Mouse (Mus musculus) layer of hippocampus, adult 9-10 months (tissue): ENCODE results near the gene Pdlim4.

ENCODE experiments used
- DNase-seq: peaks from one replicate; pipeline ENCODE4 v3.0.0; 2022; ENCODE audit warnings: low spot score

Pdlim4 gene

DNA sequence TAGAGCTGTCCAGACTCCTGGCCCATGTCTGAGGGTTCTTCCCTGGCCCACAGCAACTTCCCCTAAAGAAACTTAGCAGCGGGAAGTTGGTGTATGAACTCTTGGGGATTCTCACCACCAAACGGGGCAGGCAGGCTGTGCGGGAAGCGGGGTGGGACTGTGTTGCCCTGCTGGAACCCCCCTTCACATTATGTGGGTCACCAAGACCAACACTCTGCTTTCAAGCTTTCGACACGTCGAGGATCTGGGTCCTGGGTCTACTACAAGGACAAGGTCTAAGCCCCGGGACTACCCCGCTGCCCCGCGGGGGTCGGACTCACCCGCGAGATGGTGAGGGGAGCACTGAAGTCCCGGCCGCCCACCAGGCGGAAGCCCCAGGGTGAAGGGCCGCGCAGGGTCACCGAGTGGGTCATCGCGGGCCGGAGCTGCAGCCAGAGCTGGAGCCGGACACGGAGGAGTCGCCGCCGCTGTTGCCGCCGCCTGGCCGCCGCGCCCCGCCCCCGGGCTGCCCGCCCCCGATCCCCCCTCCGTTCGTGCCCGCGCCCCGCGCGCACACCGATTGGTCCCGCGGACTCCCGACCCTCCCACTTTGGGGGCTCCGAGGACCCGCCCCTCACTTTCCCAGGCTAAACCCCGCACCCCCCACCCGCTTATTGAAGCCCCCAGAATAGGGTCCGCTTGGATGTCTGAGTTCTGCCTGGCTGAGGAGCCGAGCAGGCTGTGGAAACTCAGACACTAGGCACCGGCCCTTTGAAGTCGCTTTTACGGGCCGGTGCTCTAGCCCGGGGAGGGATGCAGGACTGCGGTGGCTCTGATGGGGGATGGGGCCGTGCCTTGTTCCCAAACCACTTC is at the start of gene Pdlim4:
Gene Pdlim4 (minus strand): TSS at position 495 of the 852 bp plus-strand sequence.
- no peak for DNase-seq

DNA sequence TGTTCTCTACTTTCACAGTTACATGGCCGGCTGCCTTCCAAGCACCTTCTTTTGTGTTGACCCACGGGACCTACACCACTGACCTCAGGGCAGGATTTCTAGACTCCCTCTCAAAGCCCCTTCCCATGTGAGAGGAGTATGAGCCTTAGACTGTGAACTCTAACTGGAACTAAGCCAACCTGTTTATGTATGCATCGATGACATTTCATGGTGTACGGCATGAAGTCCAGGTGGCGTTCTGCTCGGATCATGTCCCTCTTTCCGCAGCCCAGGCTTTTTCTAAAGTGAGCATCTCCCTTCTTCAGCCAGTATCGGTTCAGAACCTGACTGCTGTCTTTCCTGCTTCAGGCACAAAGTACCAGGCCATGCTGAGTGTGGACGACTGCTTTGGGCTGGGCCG is 48.3 kb upstream of the Pdlim4 start:
- no peak for DNase-seq

DNA sequence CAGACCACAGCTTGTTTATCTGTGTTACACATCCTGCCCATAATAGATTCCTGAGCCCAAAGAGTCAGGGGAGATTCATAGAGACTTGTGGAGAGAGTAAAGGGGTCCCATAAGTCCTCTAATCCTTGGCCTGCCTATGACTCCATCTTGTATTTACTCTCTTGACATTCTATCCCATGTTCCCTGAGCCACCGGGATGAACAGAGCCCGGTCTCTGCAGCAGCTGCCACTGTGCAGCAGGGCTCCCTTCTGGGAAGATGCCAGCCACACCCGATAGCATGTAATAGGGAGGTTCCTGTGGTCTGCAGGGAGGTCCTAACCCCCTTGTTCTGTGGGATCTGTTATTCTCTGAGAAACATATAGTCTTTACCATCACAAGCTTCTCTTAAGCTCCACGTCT is 47.6 kb upstream of the Pdlim4 start:
- no peak for DNase-seq

DNA sequence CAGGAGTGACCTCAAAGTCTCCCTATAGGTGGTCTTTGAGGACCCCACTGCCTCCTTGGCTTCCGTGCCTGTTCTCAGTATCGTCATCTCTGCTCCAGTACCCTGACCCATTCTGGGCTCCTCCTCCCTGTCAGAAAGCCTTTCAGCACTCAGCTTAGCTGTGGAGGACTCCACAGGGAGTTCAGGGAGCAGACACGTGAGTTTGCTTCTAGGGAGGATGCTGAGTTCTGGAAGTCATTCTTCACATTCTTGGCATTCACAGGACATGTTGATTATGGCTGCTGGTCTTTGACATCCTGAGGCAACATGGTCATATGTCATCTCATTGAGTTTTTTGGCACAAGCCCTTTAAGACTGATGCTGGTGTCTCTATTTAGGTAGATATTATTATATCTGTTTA is 47.1 kb upstream of the Pdlim4 start:
- DNase-seq: no peak

DNA sequence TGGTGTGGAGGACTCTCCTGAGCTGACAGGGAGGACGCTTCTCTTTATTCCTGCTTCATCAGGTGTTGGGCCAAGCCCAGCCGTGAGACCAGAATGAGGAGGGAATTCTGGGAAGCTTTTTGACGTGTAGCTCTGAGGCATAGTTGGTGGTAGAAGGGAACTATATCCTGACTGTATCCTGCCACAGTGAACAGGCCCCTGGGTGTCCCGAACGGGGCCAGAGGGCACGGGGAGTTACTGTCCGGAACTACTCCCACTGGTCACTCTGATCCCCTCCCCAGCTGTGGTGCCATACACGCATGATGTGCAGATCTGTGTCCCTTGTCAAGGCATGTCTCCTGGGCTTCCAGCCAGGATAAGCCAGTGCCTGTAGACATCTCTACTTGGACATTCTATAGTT is 46.5 kb upstream of the Pdlim4 start:
- no peak for DNase-seq

DNA sequence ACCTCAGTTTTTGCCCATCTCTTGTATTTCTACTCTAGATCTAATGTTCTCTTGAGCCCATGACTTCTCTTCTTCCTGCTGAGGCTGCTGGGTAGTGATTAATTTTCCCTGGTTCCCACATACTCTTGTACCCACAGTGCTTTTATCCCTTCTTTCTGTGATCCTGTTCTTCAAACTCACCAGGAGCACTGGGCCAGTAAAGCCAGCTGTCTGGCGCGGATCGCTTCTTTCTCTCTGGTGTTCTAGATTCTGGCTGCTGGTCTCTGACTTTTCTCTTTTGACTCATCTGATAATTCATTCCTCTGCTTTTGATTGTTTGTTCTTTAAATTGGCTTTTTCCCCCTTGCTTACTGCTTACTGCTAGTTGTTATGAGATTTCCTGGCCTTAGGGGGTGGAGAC is 45.9 kb upstream of the Pdlim4 start:
- no peak for DNase-seq

DNA sequence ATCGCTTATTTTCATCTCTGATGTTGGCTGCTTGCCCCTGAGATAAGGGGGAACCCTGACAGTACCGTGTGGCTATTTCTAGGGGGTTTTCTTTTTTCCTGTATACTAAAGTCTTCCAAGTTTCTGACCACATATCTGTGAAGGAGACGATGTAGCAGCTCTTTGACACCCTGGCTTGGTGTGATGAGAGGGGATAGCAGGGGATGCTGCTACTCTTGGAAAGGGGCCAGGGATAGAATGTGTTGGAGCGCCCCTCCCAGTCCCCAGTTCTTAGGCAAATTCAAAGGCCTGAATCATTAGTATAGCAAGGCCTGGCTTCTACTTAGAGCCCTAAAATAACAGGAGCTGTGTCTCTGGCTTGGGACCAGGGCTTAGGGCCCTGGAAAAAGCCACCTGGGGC is 44.5 kb upstream of the Pdlim4 start:
- no peak for DNase-seq

DNA sequence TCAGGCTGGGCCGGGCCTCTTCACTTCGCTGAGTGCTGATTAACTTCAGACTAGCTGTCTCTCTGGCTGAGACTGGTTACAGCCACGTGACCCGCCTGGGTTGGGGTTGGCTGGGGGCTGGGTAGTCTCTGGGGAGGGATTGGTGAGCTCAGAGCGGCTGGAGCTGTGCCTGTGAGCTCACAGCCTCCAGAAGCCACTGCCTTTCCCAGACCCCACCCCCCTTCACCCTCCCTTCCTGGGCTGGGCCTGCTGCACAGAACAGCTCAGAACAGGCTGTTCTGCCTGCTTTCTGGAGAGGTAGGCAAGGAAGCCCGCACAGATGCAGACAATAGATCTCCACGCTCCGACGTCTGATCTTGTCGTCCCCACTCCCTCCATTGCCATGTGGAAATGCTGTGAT is 44.1 kb upstream of the Pdlim4 start:
- peak; percentile 67 for DNase-seq

DNA sequence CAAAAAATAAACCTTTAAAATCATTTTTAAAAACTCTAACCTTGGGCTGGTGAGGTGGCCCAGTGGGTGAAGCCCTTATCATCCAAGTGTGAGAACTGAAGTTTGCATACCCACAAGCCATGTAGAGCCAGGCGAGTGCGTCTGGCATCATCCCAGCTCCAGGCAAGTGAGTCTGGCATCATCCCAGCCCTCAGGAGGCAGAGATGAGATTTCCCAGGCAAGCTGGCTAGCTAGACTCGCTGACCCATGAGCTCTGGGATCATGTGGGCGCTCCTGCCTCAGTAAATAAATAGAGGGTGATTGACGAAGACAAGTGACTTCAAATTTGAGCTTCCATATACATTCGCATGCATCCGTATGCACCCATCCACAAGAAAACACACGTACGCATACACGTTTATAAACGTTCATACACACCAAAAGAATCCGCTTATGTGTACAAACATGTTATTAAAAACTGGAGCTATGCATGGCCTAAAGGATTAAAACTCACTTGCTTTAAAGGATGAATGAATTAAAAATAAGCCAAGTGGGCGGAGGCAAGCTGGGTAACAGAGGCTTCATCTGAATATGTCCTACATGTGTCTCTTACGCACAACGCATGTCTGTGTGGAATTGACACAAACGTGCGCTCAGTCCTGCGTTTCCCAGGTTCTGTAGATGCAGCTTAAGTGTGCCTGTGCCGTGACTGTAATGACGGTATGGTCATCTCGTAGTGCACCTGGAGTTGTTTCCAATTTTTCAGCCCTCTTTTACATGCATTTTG is 43.3 kb upstream of the Pdlim4 start:
- DNase-seq: no peak

DNA sequence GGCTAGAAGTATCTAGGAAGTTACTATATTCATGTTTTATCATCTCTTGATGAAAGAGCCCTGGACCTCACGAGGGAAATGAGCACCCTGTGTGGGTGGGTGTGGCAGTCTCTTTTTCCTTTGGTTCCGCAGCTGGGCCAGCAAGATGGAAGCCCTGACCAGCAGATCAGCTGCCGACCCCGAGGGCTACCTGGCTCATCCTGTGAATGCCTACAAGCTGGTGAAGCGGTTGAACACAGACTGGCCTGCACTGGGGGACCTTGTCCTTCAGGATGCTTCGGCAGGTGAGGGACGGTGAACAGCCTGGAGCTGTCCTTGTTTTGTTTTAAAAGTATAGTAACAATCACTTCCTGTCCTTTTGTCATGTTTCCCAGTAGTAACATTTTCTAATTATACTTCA is 42.5 kb upstream of the Pdlim4 start:
- no peak for DNase-seq

DNA sequence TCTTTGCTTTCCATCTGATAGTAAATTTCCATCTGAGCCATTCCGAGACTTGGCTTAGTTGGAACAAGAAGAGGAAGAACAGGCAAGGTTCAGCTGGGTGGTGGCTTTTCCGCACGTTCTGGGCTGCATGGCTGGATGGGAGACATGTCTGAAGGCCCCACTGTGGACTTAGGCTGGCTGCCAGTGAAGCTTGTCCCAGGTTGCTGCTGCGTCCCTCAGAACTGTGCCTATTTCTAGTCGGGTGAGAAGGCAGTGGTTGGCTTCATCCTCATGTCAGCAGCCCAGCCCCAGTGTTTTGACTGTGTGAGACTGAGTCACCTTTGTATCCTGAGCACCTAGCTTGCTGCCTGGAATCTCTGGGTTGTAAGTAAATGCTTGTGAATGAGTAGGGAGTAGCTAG is 40.1 kb upstream of the Pdlim4 start:
- DNase-seq: no peak

DNA sequence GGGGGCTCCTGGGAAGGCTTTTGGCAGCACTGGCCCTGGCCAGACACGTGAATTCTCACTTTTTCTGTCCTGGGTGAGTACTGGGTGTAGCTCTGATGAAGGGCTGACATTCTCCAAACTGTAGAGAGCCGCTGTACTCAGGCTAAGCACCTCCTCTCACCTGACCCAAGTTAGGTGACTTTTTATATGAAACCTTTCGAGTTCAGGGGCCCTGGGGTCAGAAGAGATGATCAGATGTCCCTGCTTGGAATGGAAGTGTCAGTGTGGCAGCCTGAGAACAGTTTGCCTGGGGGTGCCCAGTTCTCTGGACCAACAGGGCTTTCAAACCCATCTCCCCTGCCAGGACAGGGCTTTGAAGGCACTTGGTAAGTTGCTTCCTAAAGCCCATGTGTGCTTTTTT is 39.3 kb upstream of the Pdlim4 start:
- no peak for DNase-seq

DNA sequence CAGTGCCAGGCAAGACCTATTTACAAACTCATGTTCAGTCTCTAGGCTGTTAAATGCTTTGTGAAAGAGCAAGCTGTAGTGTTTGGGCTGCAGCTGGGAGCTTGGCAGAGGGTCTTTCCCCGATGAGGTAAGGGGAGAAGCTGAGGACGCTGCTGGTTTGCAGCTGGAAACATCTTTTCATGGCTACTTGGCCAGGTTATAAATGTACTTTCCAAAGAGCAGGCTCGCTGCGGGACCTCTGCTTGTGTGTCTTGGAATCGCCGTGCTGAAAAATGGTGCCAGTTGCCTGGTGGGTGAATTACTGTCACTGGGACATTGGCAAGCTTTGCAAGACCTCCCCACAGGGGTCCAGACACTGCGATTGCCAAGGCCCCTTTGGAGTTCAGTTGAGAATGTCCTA is 38.4 kb upstream of the Pdlim4 start:
- no peak for DNase-seq

DNA sequence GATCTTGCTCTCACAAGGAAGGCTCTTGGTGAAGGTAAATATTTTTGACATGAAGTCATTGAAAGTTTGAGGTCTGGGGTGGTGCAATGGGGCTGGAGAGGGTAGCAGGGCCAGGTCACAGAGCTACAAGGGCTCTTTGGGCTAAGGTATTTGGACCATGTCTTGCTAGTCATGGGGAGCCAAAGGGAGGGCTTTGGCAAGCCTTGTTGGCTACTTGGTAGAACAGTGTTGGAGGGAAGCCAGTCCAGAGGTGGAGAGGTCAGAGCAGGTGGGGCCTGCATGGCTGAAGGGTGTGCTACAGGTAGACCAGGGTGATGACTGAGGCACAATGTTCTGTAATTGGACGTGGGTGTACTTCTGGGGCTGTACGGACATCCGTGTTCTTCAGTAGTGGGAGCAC is 37.9 kb upstream of the Pdlim4 start:
- DNase-seq: no peak

DNA sequence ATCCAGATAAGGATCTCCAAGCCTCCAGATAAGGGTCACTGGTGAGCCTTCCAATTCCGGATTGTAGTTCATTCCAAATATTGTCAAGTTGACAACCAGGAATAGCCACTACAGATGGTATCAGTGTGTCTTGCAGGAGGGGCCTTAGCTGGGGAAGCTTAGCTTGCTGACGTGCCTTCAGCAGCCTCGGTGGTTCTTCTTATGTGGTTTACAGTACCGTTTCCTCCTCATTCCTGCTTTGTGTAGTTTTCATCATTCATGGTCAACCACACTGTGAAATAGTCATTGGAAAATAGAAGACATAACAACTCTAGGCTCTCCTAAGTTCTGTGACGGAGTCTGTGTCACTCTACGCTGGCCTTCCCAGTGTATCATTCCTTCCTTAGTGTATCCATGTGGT is 36.2 kb upstream of the Pdlim4 start:
- no peak for DNase-seq

DNA sequence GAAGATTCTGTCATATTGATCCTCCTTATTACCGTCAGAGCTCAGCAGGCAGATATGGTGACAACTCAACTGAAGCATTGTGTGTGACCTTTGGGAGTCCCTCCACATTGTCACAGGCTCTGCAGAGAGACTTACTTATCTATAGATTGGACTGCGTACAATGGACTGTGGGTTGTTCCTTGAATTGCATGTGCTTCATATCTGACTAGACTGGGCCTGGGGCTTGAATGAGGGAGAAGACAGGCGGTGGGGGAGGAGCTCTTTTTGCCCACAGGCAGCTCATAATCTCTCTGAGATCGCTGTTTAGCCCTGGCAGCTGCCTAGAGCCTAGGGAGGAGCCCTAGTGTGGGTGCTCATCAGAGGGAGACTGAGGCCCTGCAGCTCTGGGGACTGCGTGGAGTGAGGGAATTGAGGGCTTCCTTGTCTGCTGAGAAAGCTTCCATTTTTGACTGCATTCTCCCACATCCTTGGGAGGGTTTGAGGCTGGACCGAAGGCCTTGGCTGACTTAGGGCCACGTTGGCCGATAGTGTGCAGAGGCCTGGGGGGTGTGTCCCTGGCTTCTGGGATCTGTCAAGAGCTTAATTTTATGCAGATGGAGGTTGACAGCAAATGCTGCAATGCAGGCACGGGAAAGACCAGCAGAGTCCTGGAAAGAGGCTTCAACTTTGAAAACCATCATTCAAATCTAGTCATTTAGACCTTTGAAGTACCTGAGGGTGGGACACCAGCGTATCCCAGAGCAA is 34.1 kb upstream of the Pdlim4 start:
- DNase-seq: no peak

DNA sequence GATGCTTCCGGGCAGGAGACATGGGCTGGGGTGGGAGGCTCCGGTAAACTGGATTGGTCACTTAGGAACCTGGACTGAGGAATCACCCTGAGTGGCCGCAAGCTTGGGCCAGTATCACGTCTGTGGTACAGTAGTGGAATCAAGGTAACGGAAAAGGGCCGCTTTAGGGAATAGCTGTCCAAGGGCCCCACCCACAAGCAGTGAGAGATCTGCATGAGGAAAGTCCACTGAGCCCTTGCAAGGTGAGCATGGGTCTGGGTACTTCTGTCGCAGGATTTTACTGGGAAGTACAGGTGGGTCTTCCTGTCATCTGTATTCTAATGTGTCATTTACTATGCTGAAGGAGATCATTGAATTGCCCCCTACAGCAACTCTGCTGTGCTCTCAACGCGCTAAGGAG is 32.9 kb upstream of the Pdlim4 start:
- DNase-seq: no peak

DNA sequence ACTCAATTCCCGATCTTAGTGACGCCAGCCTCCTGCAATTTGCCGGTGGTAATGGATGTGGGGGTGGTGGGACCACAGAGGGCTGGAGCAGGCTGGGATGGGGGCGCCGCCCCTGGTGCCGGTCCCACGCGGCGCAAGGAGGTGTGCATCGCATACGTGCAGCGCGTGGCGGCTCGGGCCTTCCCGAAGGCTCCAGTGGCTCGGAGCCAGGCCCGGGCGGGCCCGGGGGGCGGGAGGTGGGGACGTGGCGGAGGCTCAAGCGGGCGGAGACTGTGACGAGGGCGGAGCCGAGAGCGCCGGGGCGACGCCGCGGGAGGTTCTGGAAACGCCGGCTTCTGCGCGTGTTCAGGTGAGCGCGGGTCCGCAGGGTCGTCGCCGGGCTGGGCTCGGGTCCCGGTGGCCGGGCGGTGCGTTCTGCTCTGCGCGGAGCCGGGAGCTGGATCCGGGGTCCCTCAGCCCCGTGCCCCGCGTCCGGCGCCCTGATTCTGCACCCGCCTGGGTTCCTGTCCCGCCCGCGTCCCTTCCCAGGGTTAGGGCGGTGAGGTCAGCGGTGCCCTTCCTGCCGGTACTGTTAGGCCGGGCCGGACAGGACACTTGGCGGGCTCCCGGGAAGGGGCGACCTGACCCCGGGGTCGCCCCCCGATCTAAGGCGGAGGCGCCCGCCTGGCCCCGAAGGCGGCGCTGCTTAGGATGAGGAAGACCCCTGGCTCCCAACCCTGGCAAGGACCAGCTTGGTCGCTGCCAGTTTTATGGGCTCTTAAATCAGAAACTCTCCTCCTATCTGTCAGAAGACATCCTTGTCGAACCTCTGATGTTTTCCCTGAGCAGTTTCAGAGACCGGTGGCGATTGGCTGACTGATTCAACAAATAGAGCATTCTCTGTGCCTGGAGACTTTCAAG is 32.1 kb upstream of the Pdlim4 start:
- DNase-seq: no peak

DNA sequence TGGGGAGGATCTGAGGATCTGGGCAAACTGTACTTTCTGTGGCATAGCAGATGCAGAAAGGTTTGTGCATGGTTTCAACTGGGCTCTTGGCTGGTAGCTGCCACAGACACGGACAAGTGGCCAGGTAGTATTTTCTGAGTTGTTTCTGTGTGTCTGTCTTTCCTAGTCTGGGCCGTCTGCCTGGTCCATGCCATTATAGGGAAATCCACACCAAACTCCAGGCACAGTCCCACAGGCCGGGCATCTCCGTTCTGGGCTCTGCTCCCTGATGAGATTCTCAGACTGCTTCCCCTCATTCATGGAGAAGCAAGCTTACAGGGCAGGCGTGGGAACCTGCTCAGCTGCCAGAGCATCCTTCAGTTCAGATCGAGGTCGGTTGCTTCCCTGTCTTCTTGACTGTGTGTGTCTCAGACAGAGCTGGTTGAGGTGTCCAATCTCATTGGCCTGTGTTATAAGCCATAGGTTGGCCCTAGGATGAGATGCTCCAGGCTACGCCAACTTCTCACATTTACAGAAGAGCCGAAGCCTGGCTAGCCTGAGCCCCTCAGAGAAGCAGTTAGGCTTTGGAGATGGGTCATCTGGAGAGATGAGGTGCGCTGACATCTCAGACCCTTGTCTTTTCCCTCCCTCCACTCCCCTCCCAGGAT is 31.4 kb upstream of the Pdlim4 start, which contains the start of gene P4ha2:
Gene P4ha2 (plus strand): TSS at position 51 of the 647 bp plus-strand sequence.
- DNase-seq: no peak

DNA sequence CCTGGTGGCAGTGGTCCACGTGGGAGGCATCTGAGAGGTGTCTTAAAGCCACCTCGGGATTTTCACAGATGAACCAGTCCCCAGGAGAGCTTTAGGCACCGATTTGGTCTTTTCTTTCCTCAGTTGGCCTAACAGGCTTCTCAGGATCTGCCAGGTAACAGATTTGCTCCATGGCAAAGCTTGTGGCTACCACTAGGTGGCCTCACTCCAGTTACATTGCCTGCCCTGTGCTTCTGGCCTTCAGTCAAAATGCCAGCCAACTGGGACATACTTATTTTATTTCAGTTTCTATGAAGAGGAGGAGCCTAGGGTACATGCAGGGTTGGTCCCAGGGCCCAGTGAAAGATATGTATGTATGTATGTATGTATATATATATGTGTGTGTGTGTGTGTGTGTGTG is 24.2 kb upstream of the Pdlim4 start:
- DNase-seq: no peak

DNA sequence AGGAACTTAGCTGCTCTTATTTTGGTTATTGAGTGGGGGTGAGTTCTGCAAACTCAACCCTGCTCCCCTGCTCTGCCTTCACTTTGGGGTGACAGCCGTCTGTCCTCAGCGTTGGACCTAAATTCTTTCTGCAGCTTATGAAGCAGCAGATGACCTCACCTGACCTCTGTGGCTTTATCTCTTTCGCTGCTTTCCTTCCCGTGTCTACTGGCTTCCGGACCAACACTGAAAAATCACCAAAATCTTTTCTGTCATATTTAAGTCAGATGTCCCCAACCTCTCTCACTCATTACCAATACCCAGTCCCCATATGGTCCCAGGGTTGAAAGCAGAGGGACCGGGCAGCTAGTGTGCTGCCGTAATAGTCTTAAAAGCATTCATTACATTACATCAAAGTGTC is 23.4 kb upstream of the Pdlim4 start:
- no peak for DNase-seq
